In genomic region chr16:33641779-33642178, GRCm38 (mm10) we compare ENCODE assay signal across 20 mouse cellular contexts. TPM values are rescaled to one million over a fixed set of nuclear protein-coding genes. Genes with fewer than 3 reads are reported as not detected.
A peak's percentile ranks its signal among the peaks of the same experiment; 100 is the strongest.
DNase-seq lines count a peak whose midpoint lies in the region; ATAC-seq and TF ChIP-seq lines count a peak whose summit lies in the region.
"Had no signal": no experiment of that assay in that cellular context is flagged by ENCODE, and none has a peak within 500 bp of the region (broad histone marks: within the 10 kb centered on the region; RNA-seq: fewer than 3 reads in every experiment).

No protein-coding gene starts in this region.

- no peak for TF ChIP-seq CTCF in kidney, postnatal 0 days (IDR thresholded peaks at IDR 0.05; ENCODE audit: low read depth)
- no peak for TF ChIP-seq CTCF in embryonic fibroblast, embryonic 13.5 days (IDR thresholded peaks at IDR 0.05; ENCODE audit: borderline replicate concordance, insufficient read depth, low read length)

- ATAC-seq in kidney, postnatal 0 days (replicated peaks; ENCODE audit: low FRiP score, low read depth), result no peak
- ATAC-seq: hindbrain, embryonic 16.5 days; liver, postnatal 0 days had no signal

- H3K4me3 ChIP-seq in kidney, postnatal 0 days (replicated peaks; ENCODE audit: low read depth, low read length), result no peak overlapping the region
- H3K4me3 ChIP-seq in embryonic fibroblast, embryonic 13.5 days (ENCODE audit: insufficient read depth, low read length), result no peak overlapping the region
- H3K4me3 ChIP-seq: embryonic facial prominence, embryonic 12.5 days; forebrain, embryonic 12.5 days; limb, embryonic 13.5 days; stomach, embryonic 15.5 days had no signal

- H3K9me3 ChIP-seq in kidney, postnatal 0 days (replicated peaks; ENCODE audit: low read length), result no peaks in the 10 kb centered on the region
- H3K9me3 ChIP-seq: embryonic facial prominence, embryonic 12.5 days; forebrain, embryonic 12.5 days; limb, embryonic 13.5 days; stomach, embryonic 15.5 days had no signal

- no peak for TF ChIP-seq POLR2A in embryonic fibroblast, embryonic 13.5 days (IDR thresholded peaks at IDR 0.05; ENCODE audit: low read depth, low read length)

- no peaks in the 10 kb centered on the region for H3K4me1 ChIP-seq in kidney, postnatal 0 days (replicated peaks; ENCODE audit: insufficient read depth, low read length)
- H3K4me1 ChIP-seq in embryonic fibroblast, embryonic 13.5 days (ENCODE audit: control insufficient read depth, insufficient read depth, low read length), result peaks cover 8% of the 10 kb centered on the region; the same call in 1 of the 2 replicates
- H3K4me1 ChIP-seq: embryonic facial prominence, embryonic 12.5 days; forebrain, embryonic 12.5 days; limb, embryonic 13.5 days; stomach, embryonic 15.5 days had no signal

- peak; percentile 17 for DNase-seq in kidney, postnatal 0 days (ENCODE audit: low spot score)
- no peak for DNase-seq in kidney, postnatal 36 days
- peak; percentile 21 for DNase-seq in right cerebral cortex, adult 18-20 months
- DNase-seq in right cerebral cortex, adult 2 months (ENCODE audit: low spot score in 2 of 2), result no peak
- DNase-seq in adrenal gland, postnatal 25 days, result no peak
- DNase-seq in urinary bladder, postnatal 10 days (ENCODE audit: low spot score), result no peak
- DNase-seq: cerebellum, adult 11 months; cerebellum, postnatal 36 days; kidney, adult 2 months; kidney, postnatal 4 days; liver, postnatal 0 days; spleen, adult 18-20 months; thymus, postnatal 4 days had no signal

- H3K36me3 ChIP-seq in kidney, postnatal 0 days (ENCODE audit: insufficient read depth, low read length), result no peaks in the 10 kb centered on the region
- H3K36me3 ChIP-seq: embryonic facial prominence, embryonic 12.5 days; forebrain, embryonic 12.5 days; limb, embryonic 13.5 days; stomach, embryonic 15.5 days had no signal

- H3K27me3 ChIP-seq in kidney, postnatal 0 days (ENCODE audit: insufficient read depth, low read length), result no peaks in the 10 kb centered on the region
- H3K27me3 ChIP-seq: embryonic facial prominence, embryonic 12.5 days; forebrain, embryonic 12.5 days; limb, embryonic 13.5 days; stomach, embryonic 15.5 days had no signal

- 50% methylated on average over 3 of the region's 3 CpGs for WGBS in kidney, postnatal 0 days

- H3K4me2 ChIP-seq in kidney, postnatal 0 days (ENCODE audit: low read length), result no peak overlapping the region
- H3K4me2 ChIP-seq: embryonic facial prominence, embryonic 12.5 days; forebrain, embryonic 12.5 days; limb, embryonic 13.5 days; midbrain, embryonic 11.5 days; stomach, embryonic 15.5 days had no signal

- H3K9ac ChIP-seq in kidney, postnatal 0 days (ENCODE audit: low read depth, low read length), result no peak overlapping the region
- H3K9ac ChIP-seq: embryonic facial prominence, embryonic 12.5 days; forebrain, embryonic 12.5 days; limb, embryonic 13.5 days; liver, postnatal 0 days; stomach, embryonic 15.5 days had no signal

- H3K27ac ChIP-seq in kidney, postnatal 0 days, result no peak overlapping the region
- peak overlapping the region; percentile 79 for H3K27ac ChIP-seq in embryonic fibroblast, embryonic 13.5 days (ENCODE audit: insufficient read depth, low read length)
- H3K27ac ChIP-seq: embryonic facial prominence, embryonic 12.5 days; forebrain, embryonic 12.5 days; limb, embryonic 13.5 days; stomach, embryonic 15.5 days had no signal

RNA-seq across cellular contexts. Expression of gene Heg1, which starts 42.4 kb away (rescaled TPM):
- 17.2 and 17.6 TPM in 2 replicates for polyA plus RNA-seq in kidney, postnatal 0 days (2015; fragmentation: Nextera tagmentation; extraction: Ambion mirVana)
- polyA plus RNA-seq in embryonic fibroblast, embryonic 13.5 days (2011; ENCODE audit: insufficient read length, low read depth, missing spikeins), result 32.2 and 33.7 TPM in 2 replicates
- total RNA-seq in adrenal gland, postnatal 25 days (2021), result 48.0 and 50.0 TPM in 2 replicates

Comparison
In these comparisons a context has a peak if more than half of its experiments do, and no peak if none do; other contexts are left out.
1. DNase-seq: peak in kidney, postnatal 0 days (single experiment) and right cerebral cortex, adult 18-20 months (single experiment); none in kidney, postnatal 36 days (0 of 2), right cerebral cortex, adult 2 months (0 of 2), adrenal gland, postnatal 25 days (single experiment) and urinary bladder, postnatal 10 days (single experiment).